Mouse (Mus musculus) liver, embryonic 14.5 days (tissue): ENCODE measurements around the gene Cntn2.

Source experiments
- CTCF ChIP-seq: IDR thresholded peaks from 2 replicates; pipeline ENCODE4 v1.5.1; 2016; ENCODE audit warnings: antibody characterized with exemption, low read depth, control low read depth
- EP300 ChIP-seq: IDR thresholded peaks from 2 replicates; pipeline ENCODE4 v1.6.1; 2016; ENCODE audit warnings: antibody characterized with exemption, low read depth

GRCm38 (mm10) chr1:132523920-132524319 lies 19.1 kb downstream of the Cntn2 start:
- TF ChIP-seq CTCF = peak; percentile 83
- no peak for TF ChIP-seq EP300
